Comparison of ENCODE assay signal across 11 mouse cellular contexts in genomic region chr11:106665328-106665727, GRCm38 (mm10). TPM values are rescaled to one million over a fixed set of nuclear protein-coding genes. Genes with fewer than 3 reads are reported as not detected.
DNase-seq lines count a peak whose midpoint lies in the region; ATAC-seq and TF ChIP-seq lines count a peak whose summit lies in the region.
"Had no signal": no experiment of that assay in that cellular context is flagged by ENCODE, and none has a peak within 500 bp of the region (broad histone marks: within the 10 kb centered on the region; RNA-seq: fewer than 3 reads in every experiment).

No protein-coding gene starts in this region.

- no peak overlapping the region for H3K4me2 ChIP-seq in heart, embryonic 13.5 days
- no peak overlapping the region for H3K4me2 ChIP-seq in embryonic facial prominence, embryonic 15.5 days (replicated peaks)
- H3K4me2 ChIP-seq in hindbrain, embryonic 16.5 days (ENCODE audit: low read length): no peak overlapping the region
- H3K4me2 ChIP-seq: forebrain, embryonic 12.5 days; intestine, embryonic 15.5 days had no signal

- TF ChIP-seq CTCF in spleen, adult 2 months (IDR thresholded peaks at IDR 0.05; ENCODE audit: extremely low read depth, insufficient read depth, insufficient read length, insufficient replicate concordance): no peak

- intact Hi-C loops in heart, postnatal 14 days (cut with DNase I): no loop called here
- intact Hi-C loops in left cerebral cortex, postnatal 36 days (cut with DNase I): no loop called here

- no peak for ATAC-seq in heart, embryonic 13.5 days (ENCODE audit: extremely low read depth, insufficient number of reproducible peaks, low FRiP score, low TSS enrichment)
- ATAC-seq in embryonic facial prominence, embryonic 15.5 days (ENCODE audit: insufficient number of reproducible peaks, low FRiP score, low TSS enrichment, low read depth): 0 out of 2 replicates have a peak, but pooled peaks have one; percentile 36
- ATAC-seq in hindbrain, embryonic 16.5 days: no peak
- ATAC-seq: intestine, embryonic 15.5 days; liver, postnatal 0 days had no signal

- 0 out of 2 replicates have a peak overlapping the region, but pooled peaks have one; percentile 29 for H3K27ac ChIP-seq in heart, embryonic 13.5 days (replicated peaks)
- 0 out of 2 replicates have a peak overlapping the region, but pooled peaks have one; percentile 1 for H3K27ac ChIP-seq in embryonic facial prominence, embryonic 15.5 days (replicated peaks)
- no peak overlapping the region for H3K27ac ChIP-seq in spleen, adult 2 months (ENCODE audit: insufficient read depth, low read length)
- H3K27ac ChIP-seq in hindbrain, embryonic 16.5 days (ENCODE audit: low read depth, low read length): no peak overlapping the region
- H3K27ac ChIP-seq: forebrain, embryonic 12.5 days; intestine, embryonic 15.5 days had no signal

- no peak overlapping the region for H3K4me3 ChIP-seq in heart, embryonic 13.5 days
- H3K4me3 ChIP-seq in embryonic facial prominence, embryonic 15.5 days (replicated peaks): no peak overlapping the region
- no peak overlapping the region; the same call in 1 of the 2 replicates for H3K4me3 ChIP-seq in spleen, adult 2 months (ENCODE audit: extremely low read depth, insufficient read depth, insufficient read length)
- no peak overlapping the region for H3K4me3 ChIP-seq in hindbrain, embryonic 16.5 days (ENCODE audit: low read length)
- H3K4me3 ChIP-seq: forebrain, embryonic 12.5 days; intestine, embryonic 15.5 days had no signal

- peaks cover 42% of the 10 kb centered on the region for H3K4me1 ChIP-seq in heart, embryonic 13.5 days
- H3K4me1 ChIP-seq in embryonic facial prominence, embryonic 15.5 days: peaks cover 31% of the 10 kb centered on the region
- H3K4me1 ChIP-seq in spleen, adult 2 months (ENCODE audit: control insufficient read depth, insufficient read depth, insufficient read length): peaks cover 63% of the 10 kb centered on the region
- peaks cover 3% of the 10 kb centered on the region; the same call in 1 of the 2 replicates for H3K4me1 ChIP-seq in hindbrain, embryonic 16.5 days (ENCODE audit: control insufficient read depth, insufficient read depth, low read depth, low read length)

- H3K9me3 ChIP-seq in heart, embryonic 13.5 days: no peaks in the 10 kb centered on the region
- H3K9me3 ChIP-seq in embryonic facial prominence, embryonic 15.5 days (replicated peaks): no peaks in the 10 kb centered on the region
- no peaks in the 10 kb centered on the region for H3K9me3 ChIP-seq in hindbrain, embryonic 16.5 days (ENCODE audit: control insufficient read depth, low read length)
- H3K9me3 ChIP-seq: forebrain, embryonic 12.5 days; intestine, embryonic 15.5 days had no signal

- TF ChIP-seq POLR2A in spleen, adult 2 months (IDR thresholded peaks at IDR 0.05; ENCODE audit: low read depth, low read length): no peak; the same call in 1 of the 2 replicates

- no peaks in the 10 kb centered on the region for H3K36me3 ChIP-seq in heart, embryonic 13.5 days
- H3K36me3 ChIP-seq in embryonic facial prominence, embryonic 15.5 days: no peaks in the 10 kb centered on the region
- H3K36me3 ChIP-seq in spleen, adult 2 months (ENCODE audit: control insufficient read depth, insufficient read depth, low read length): peaks cover 20% of the 10 kb centered on the region
- H3K36me3 ChIP-seq in hindbrain, embryonic 16.5 days (ENCODE audit: control insufficient read depth, insufficient read depth, low read length): no peaks in the 10 kb centered on the region
- H3K36me3 ChIP-seq: forebrain, embryonic 12.5 days; intestine, embryonic 15.5 days had no signal

- H3K27me3 ChIP-seq in heart, embryonic 13.5 days (replicated peaks): no peaks in the 10 kb centered on the region
- no peaks in the 10 kb centered on the region for H3K27me3 ChIP-seq in embryonic facial prominence, embryonic 15.5 days
- no peaks in the 10 kb centered on the region for H3K27me3 ChIP-seq in spleen, adult 2 months (ENCODE audit: control insufficient read depth, insufficient read depth, low read length)
- no peaks in the 10 kb centered on the region for H3K27me3 ChIP-seq in hindbrain, embryonic 16.5 days (replicated peaks; ENCODE audit: control insufficient read depth, insufficient read depth, low read length)
- H3K27me3 ChIP-seq: forebrain, embryonic 12.5 days; intestine, embryonic 15.5 days had no signal

- 78% methylated on average over 4 of the region's 4 CpGs for WGBS in heart, embryonic 13.5 days
- 77% methylated on average over 4 of the region's 4 CpGs for WGBS in embryonic facial prominence, embryonic 15.5 days
- WGBS in spleen, adult 2 months: 18% methylated on average over 4 of the region's 4 CpGs
- 86% methylated on average over 4 of the region's 4 CpGs for WGBS in hindbrain, embryonic 16.5 days

- no peak for DNase-seq in heart, postnatal 14 days
- peak; percentile 73 to 76 for DNase-seq in B cell, adult 2 months
- peak; percentile 59 to 83 for DNase-seq in spleen, adult 2 months (ENCODE audit: low read depth in 1 of 2, low spot score in 2 of 2)
- no peak for DNase-seq in left cerebral cortex, adult 18-20 months (ENCODE audit: low spot score in 2 of 2)
- DNase-seq in left cerebral cortex, postnatal 36 days (ENCODE audit: low spot score in 2 of 2): no peak
- DNase-seq: liver, postnatal 0 days had no signal

- no peak overlapping the region for H3K9ac ChIP-seq in heart, embryonic 13.5 days
- H3K9ac ChIP-seq in embryonic facial prominence, embryonic 15.5 days: no peak overlapping the region
- H3K9ac ChIP-seq in hindbrain, embryonic 16.5 days (ENCODE audit: low read depth, low read length): no peak overlapping the region
- H3K9ac ChIP-seq: forebrain, embryonic 12.5 days; intestine, embryonic 15.5 days; liver, postnatal 0 days had no signal

RNA-seq across cellular contexts. Expression of gene Tex2, which starts 52.1 kb away (rescaled TPM):
- polyA plus RNA-seq in heart, embryonic 13.5 days (2015; fragmentation: Nextera tagmentation; extraction: Ambion mirVana): 12.3 and 13.1 TPM in 2 replicates
- total RNA-seq in heart, postnatal 14 days (2021): 10 to 100 TPM; 38.2 to 39.2 TPM
- 11.7 and 11.9 TPM in 2 replicates for polyA plus RNA-seq in embryonic facial prominence, embryonic 15.5 days (2015; fragmentation: Nextera tagmentation; extraction: Ambion mirVana)
- 5.8 and 6.6 TPM in 2 replicates for polyA plus RNA-seq in spleen, adult 2 months (2012; rRNA removed)
- 100 to 1,000 TPM; 116 to 121 TPM for total RNA-seq in left cerebral cortex, adult 18-20 months (2021)
- 100 to 1,000 TPM; 102 to 112 TPM for total RNA-seq in left cerebral cortex, postnatal 36 days (2021)
- 29.5 and 38.4 TPM in 2 replicates for polyA plus RNA-seq in hindbrain, embryonic 16.5 days (2015; fragmentation: Nextera tagmentation; extraction: Ambion mirVana)

Comparison
In these comparisons a context has a peak if more than half of its experiments do, and no peak if none do; other contexts are left out.
1. H3K27ac ChIP-seq: peak in heart, embryonic 13.5 days (single experiment) and embryonic facial prominence, embryonic 15.5 days (single experiment); none in spleen, adult 2 months (single experiment) and hindbrain, embryonic 16.5 days (single experiment).
2. DNase-seq: peak in B cell, adult 2 months (2 of 2) and spleen, adult 2 months (2 of 2); none in heart, postnatal 14 days (0 of 2), left cerebral cortex, adult 18-20 months (0 of 2) and left cerebral cortex, postnatal 36 days (0 of 2).